Mouse (Mus musculus) yolk sac, embryonic 10.5 days (tissue): ENCODE results near the gene Gm49325.

Source experiments
- DNase-seq: peaks from one replicate; pipeline ENCODE4 v3.0.0-alpha.2; 2017; ENCODE audit warnings: low spot score

Gene Gm49325

DNA sequence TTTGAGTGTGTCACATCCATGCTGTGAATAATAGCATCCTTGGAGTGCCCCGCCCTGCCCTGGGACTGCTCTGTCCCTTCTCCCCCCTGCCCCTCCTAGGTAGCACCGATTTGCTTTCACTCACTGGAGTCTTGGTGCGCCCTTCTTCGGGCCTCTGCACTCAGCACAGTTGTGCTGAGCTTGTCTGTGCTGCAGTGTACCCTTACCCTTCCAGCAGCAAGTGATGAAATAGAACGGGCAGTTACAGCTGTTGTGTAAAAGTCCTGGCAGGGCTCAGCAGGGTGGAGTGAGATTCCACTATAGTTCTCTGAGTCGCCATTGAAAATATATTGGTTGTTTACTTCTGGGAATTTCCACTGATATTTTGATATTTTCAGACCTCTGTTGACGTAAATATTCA lies 20.0 kb downstream of the Gm49325 start:
- DNase-seq: no peak

DNA sequence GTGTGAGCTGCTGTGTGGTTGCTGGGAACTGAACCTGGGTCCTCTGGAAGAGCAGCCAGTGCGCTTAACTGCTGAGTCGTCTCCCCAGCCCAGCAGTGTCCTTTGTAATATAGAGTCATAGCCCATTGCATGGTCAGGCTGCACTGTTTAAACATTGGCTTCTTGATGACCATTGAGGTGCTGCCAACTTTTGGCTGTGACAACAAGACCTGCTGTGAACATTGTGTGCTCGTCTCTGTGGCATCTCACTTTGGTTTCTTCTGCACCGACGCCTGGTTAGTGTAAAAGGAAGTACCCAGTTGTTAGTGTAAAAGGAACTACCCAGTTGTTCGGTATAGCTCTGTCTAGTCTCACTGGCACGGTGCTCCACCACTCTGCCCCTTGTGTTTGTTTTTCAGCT lies 20.6 kb downstream of the Gm49325 start:
- no peak for DNase-seq

DNA sequence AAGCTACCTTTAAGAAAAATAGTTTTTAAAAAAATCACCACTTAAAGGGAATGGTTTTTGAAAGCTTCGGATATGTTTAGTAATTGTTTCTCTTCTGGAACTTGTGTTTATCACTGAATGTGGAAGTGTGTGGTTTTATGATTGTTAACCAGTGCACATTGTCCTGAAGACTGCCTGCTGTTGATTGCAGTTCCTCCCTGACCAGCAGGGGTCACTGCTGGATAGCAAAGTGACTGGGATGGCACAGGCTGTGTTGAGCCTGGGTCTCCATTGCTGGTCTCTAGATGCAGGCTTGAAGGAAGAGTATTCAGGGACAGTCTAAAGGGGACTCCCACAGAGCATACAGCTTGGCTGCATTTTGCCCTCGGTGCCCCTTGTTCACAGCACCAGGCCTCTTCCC lies 21.5 kb downstream of the Gm49325 start:
- DNase-seq: peak; percentile 58

DNA sequence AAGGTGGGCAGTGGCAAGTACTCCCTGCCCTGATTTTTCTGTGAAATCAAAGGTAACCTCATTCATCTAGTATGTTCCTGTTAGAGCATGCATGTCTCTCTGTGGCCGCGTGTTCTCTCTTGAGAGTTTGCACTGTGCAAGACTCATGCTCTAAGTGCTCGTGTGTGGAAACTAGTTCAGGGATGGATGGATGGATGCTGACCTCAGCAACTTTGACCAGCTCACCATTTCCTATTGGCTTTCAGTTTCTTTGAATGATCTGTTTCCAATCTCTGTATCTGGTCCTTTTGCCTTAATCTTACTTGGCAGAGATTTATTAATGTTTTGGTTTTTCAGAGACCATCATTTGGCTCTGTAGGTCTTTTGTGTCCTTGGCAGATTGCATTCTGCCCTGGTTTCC lies 23.2 kb downstream of the Gm49325 start:
- DNase-seq: no peak

DNA sequence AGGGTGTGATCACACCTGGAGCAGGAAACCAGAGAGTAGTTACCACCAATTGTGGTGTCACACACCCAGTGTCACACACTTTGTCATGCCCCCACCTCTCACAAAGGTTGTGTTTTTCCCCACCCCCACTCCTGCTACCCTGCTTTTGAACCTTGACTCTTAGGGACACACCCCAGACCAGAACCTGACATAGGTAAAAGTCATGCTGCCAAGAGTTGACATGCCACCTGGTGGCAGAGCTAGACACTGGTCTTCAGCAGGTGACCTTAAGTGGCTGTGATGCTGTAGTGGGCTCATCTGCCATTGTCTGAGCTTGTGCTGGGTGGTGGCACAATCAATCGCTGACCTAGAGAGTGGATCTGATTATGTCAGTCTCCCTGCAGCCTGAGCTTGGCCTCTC lies 24.0 kb downstream of the Gm49325 start:
- DNase-seq: no peak

DNA sequence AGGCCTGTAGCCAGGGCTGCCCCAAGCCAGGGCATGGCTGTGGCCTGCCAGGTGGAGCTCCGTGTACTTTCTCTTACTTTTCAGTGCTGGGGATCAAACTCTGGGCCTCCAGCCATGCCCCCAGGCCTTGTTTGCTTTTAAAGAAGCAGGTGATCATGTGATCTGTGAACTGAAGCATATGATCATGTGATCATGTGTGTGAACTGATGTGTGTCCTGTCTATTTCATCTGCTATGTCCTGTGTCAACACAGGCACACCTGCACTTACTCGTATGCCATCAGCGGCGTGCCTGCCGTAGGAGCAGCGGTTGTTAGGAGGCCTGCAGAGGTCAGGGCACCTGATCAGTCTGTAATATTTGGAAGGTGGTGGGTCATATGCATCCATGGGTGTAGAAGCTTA lies 28.0 kb downstream of the Gm49325 start:
- no peak for DNase-seq

DNA sequence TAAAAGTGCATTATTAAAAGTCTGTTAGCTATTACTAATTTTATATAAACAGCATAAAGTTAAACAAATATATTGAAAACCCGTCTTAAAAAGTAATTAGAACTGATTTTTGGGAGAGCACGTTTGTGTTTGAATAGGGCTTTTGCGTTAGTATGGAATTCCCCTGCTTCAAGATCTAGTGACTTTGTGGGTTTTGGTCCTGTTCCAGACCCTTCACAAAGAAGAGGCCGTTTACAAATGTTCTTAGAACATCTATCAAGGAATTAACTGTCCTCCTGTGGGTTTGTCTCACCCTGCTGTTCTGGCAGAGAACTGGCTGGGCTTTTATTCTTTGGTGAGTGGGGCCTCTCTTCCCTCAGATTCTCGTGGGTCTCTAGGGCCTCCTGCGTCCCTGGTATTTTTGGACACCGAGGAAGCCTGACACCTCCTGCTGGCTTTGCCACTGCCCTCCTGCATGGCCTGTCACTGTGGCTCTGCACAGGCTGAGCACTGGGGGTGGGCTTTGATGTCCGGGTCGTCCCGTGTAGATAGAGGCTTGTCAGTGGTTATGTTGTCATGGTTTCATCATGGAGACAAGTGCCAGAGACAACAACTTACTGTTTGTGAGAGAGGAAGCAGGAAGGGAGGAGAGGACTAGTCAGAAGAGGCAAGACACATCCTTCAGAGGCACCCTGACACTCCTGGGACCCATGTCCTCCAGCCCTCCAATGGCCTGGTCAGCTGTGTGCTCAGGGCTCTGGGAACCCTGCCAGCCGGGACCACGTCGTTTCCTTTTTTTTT lies 28.6 kb downstream of the Gm49325 start:
- no peak for DNase-seq

DNA sequence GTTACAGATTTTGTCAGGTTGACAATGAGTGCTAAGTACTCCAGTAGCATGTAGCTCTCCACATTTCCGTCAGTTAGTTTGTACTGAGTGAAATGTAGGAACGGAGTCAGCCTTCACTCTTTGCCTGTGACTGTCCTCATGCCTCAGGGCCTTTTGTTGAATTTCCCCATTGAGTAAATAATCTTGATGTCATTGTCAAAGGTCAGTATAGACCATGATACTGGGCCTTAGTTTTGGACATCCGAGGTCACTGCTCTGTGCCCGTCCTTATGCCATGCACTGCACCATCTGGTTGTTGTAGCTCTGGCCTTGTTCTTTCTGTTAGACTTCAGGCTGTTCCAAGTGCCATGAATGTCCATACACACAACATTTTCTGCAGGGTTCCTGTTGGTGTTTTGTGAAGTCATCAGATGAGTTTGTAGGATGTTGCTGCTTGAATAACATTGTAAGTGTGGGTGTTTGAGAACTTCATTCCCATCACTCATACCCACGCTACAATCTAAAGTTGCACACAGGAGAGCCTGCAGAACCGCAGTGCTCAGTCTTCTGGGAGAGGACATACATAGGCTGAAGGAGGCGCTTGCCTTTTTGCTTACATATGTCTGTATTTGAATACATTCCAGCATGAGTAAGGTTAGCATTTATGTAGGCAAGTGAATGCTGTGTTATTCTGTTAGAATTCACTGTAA lies 30.4 kb downstream of the Gm49325 start:
- no peak for DNase-seq

DNA sequence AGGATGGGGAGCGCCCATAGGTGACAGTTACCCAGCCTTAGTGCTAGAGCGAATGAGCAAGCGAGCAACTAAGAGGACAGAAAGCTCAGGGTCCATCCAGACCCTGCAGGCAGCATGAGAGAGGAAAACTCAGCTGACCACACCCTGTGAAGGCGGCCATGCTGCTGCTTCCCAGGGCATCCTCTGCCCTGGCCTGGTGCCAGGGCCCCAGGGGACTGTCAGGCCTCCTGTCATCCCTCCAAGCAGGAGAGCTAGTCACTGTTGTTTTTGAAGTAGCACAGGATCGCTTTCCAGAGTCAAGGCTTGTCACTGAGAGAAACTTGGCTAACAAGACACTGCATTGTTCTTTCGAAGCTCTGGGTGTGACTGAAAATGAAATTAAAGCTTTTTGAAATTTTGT lies 33.0 kb downstream of the Gm49325 start:
- no peak for DNase-seq

DNA sequence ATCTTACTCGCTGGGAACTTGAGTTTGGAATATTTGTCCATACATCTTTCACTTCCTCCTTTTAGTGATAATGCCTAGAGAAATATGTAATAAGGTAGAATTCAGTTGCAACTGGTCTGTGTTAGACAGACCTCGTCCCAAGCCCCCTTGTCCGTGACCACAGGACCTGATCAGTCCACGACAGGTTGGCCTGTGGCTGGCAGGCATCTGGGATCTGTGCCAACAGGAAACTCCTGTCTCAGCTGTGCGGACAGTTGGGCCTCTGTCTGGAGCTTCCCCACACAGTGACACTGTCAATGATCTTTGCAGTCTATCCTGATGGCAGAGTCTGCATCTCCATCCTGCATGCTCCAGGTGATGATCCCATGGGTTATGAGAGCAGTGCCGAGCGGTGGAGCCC lies 37.2 kb downstream of the Gm49325 start:
- no peak for DNase-seq

DNA sequence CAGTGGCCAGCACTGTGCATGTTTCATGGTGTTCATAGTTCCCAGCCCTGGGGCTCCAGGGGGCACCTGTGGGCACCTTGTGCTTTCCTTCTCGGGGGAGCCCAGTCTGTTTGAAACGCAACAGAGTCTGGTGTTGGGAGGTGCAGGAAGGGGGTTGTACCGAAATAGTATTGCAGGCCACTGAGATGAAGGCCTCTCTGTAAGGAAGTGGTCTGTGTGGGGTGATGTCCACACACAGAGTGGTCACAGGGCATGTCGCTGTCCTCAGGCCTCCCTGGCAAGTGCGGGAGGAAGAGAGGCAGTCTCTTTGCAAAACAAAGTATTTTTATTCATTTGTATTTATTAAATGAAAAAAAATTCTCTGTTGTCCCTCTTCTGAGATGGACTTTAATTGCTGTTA lies 39.6 kb downstream of the Gm49325 start:
- no peak for DNase-seq

DNA sequence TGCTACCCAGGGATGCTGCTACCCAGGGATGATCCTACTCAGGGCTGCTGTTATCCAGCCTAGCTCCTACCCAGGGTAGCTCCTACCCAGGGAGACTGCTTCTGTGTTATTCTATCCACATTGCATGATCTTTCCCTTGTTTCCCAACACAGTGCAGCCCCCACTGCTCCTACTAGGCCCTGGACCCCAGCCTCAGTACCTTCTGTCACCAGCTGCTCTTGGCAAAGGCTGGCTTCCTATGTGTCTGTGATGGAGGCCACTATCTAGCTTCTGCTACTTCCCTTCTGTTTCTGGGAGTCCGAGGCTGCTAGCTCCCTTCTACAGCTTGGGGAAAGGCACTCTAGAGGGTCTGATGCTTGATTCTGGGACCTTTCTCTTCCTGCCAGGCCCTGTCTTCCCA lies 41.5 kb downstream of the Gm49325 start:
- DNase-seq: no peak

DNA sequence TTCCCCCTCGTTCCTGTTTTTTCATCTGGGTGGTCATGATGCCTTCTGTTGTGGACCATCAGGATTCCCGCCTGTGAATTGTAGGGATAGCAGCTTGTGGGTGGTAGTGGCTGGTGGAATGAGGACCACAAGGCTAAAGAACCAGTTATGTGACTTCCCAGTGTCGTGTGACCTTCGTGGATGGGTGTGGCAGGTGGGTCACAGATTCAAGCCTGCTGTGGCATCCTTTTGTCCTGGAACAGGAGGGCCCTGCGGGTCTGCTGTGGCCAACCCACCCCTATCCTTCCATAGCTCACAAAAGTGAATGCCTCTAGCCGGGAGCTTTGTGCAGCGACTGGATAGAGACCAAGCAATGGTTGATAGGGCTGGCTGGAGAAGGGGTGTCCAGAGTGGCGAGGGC lies 41.9 kb downstream of the Gm49325 start:
- no peak for DNase-seq

DNA sequence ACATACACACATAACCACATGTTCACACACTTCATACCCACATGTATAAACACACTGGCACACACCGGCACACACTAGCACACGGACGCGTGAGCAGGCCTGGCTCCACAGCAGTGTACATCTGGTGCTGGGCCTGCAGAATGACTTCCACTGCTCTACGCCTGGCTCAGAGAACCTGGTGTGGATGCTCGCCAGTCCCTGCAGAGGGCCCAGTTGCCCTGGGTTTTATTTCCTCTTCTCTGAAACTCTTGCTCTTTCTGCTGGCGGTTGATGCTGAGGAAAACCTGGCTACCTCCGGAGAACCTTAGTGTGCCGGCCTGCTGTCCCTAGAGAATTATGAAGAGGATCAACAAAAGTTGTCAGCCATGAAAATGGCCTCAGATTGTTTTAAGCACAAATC lies 46.0 kb downstream of the Gm49325 start:
- DNase-seq: no peak

DNA sequence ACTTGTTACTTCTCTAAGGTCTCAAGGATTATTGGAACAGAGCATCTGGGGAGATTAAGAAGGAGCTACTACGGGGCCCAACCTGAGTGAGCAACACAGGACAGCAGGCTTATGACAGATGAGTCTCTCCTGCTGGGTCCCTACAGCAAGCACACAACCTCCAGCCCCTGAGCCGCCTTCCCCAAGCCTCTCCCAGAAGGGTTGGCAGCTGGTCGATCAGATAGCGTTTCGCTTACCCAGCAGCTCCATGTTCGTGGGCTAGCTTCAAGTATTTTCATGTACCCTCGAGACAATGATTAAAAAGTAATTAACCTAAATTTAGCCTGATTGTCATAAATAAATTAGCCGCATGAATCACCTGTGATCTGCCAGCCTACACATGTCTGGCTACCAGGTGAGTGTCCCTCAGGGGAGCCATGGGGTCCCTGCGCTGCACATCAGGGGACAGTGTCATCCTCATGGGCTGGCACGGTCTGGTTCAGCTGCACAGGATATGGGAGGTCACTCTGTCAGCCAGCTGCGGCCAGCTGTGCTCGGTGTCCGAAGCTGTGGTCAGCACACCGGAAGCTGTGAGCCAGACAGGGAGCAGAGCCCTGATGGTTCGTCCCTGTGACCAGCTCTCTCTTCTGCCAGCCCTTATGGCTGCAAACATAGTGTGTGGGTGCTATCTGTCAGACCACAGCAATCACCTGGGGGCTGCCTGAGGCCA lies 52.4 kb downstream of the Gm49325 start:
- no peak for DNase-seq

DNA sequence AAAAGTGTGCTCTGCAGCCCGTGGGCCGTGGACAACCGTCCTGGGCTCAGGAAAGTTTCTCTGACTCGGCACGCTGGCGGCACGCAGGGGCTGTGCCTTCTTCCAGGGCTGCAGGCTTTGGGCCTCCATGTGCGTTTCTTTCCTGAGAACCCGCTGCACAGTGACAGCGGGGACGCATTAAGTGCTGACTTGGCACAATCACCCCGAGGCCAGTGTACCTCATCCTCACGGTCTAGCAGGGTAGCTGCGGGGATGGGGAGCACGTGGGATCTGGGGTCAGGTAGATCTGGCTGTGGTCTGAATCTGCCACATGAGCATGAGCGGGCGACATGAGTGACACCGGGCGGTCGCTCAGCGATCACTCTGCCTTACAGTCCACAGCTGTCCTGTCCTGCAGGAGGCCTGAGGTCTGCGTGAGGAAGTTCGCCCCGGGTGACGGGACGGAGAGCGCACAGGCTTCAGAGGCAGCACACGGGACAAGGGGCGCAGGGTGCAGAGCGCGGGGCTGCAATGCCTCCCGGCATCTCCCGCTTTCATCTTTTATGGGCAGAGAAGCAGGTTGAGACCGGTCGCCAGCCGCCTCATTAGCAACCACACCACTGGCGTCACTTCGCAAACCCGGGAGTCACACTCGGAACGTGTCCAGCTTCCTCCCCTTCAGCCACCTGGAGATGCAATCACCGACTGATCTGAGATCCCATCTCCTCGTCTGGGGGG lies 58.1 kb downstream of the Gm49325 start:
- DNase-seq: no peak

DNA sequence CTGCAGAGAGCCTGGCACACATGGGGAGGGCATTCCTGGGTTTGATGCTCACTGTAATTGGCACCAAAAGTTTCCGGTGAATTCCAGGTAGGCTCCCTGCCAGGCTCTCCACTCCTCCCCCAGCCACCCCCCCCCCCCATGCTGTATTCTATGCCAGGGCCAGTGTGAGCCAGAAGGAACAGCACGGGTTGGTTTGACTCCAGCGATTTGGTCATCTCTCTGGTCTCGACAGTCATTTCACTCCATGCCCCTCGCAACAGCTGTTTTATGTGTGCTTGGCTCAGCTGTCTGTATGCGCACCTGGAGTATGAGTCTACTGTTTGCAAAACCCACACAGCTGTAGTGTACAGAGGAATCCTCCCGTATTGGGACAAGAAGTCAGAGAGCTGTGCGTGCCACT lies 60.3 kb downstream of the Gm49325 start:
- DNase-seq: no peak

DNA sequence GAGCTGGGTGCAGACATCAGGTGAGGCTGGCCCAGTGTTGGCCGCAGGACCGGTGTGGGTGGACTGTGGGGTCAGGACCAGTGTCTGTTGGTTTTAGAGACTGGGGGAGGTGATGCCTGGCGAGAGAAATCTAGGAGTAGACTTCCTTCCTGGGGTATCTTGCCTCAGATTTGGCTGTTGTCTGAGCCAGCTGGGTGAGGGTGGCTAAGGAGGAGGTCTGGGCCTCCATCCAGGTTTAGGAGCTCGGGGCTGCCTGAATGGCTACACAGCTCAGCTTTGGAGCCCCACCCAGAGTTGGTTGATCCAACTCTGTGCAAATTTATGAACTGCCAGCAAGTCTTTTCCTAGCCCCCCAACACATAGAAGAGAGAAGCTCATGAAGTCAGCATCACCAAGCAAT lies 61.4 kb downstream of the Gm49325 start:
- DNase-seq: no peak

DNA sequence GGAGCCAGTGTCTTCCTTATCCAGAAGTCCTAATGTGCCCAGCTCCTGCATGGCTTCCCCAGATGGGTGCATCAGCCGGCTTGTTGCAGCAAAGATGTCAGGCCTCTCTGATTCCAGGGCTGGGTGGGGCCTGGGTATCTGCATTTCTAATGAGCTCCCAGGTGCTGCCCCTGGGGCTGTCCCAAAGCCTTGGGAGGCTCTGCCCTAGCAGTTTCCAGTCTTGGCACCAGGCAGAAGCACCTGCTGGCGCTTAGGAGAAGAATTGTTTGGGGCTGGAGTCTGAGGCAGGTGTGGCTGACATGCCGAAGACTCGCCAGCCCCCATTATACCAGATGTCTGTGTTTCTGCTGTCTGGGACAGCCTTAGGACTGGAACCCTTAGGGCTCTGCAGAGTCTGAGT lies 64.7 kb downstream of the Gm49325 start:
- no peak for DNase-seq

DNA sequence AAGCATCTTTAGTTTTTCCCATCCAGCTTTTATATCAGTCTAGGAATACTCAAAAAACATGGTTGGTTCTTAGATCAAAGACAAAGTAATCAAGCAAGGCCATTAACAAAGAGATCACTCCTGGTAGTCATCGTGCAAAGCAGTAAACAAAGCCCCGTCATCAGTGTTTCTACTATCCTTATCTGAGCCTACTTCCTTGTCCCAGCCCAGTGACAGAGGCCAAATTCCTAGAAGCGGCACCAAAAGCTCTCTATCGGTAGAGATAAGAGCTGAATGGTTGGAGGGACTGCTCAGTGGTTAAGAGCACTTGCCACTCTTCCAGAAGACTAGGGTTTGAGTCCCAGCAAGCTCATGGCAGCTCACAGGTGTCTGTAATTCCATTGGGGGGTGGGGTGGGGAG lies 65.5 kb downstream of the Gm49325 start:
- peak; percentile 60 for DNase-seq

DNA sequence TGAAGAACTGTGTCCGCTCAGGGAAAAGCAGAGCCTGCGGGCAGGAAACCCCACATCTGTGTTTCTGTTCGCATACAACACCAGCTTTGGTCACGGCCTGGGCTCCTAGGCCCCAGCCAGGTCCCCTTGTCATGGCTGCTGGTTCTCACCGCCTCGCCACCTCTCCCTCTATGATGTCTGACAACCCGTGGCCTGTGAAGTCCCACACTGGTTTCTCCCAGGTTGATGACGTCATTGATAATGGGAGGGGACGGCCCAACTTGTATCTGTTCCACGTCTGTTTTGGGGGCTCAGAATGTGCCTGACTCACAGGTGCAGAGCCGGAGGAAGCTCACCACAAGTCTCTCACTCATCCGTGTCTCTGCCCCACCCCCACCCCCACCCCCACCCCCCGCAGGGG lies 67.8 kb downstream of the Gm49325 start:
- no peak for DNase-seq

DNA sequence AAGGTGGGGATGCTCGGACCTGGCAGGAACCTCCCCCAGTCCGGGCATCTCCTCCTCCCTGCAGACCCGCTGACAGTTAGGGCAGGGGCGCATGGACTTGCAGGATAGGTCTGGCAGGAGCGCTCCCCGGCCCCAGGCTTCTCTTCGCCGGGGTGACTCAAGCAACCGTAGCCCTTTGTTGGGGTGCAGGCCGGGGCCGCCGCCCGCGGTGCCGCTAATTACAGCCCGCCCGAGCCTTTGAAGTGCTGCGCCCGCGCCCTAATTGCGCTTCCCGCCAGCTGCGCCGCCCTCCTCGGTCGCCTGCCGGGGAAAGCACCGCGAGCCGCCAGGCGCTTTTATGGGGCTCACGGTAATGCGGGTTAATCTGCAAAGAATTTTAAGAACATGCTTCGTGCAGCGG lies 71.6 kb downstream of the Gm49325 start:
- no peak for DNase-seq

DNA sequence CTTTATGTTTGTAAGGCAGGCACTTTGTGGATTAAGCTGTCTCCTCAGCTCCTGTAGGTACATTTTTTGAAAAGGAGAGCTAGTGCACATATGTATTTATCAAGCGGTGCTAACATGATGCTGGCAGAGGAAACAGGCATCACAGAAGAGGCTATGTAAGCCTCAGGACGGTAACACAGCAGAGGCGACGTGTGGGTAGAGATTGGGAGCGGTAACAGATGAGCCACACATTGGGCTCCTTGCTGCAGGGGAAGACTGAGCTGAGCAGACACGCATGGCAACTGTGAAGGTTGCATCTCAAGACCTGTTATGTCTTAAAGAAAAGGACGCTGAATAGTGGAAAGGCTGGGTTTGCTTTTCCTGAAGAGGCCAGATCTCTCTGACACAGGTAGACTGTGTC lies 77.0 kb downstream of the Gm49325 start:
- DNase-seq: no peak
